Mouse (Mus musculus) heart, adult 2 months (tissue): Measurements from ENCODE around the gene Maff. TPM values are rescaled to one million over a fixed set of nuclear protein-coding genes. Genes with fewer than 3 reads are reported as not detected.
A peak's percentile ranks its signal among the peaks of the same experiment; 100 is the strongest.

Experiments used
- DNase-seq, 2 experiments: peaks; one replicate each; pipeline ENCODE4 v3.0.0; 2021
- H3K27ac ChIP-seq: fragments of 200-600 bp; 2 replicates; pipeline ENCODE4 v1.8.1; 2022
- H3K27me3 ChIP-seq: fragments of 200-500 bp; 2 replicates; pipeline ENCODE4 v1.6.1; 2012; ENCODE audit warnings: mild to moderate bottlenecking, low read length, inconsistent platforms, mixed read lengths; ENCODE audit not compliant: control insufficient read depth, insufficient read depth
- H3K36me3 ChIP-seq: fragments of 200-500 bp; 2 replicates; pipeline ENCODE4 v1.6.1; 2012; ENCODE audit warnings: low read length, inconsistent platforms; ENCODE audit not compliant: control insufficient read depth, insufficient read depth
- H3K4me1 ChIP-seq: fragments of 200-500 bp; 2 replicates; pipeline ENCODE4 v1.6.1; 2011; ENCODE audit warnings: low read length; ENCODE audit not compliant: control insufficient read depth, insufficient read depth
- H3K4me3 ChIP-seq: fragments of 200-600 bp; 2 replicates; pipeline ENCODE4 v1.8.1; 2022
- H3K79me2 ChIP-seq: fragments of 200-500 bp; replicated peaks from 2 replicates; pipeline ENCODE4 v1.6.1; 2012; ENCODE audit warnings: mild to moderate bottlenecking, inconsistent platforms, low read length, moderate library complexity, mixed read lengths; ENCODE audit not compliant: control insufficient read depth, insufficient read depth
- H3K9ac ChIP-seq: fragments of 200-500 bp; 2 replicates; pipeline ENCODE4 v1.6.1; 2012; ENCODE audit warnings: low read depth, mild to moderate bottlenecking, control low read depth, inconsistent platforms, low read length, mixed read lengths
- CTCF ChIP-seq: fragments of 200-600 bp; IDR thresholded peaks from 2 replicates; pipeline ENCODE4 v1.8.1; 2022; ENCODE audit warnings: antibody characterized with exemption, mild to moderate bottlenecking, moderate library complexity
- EP300 ChIP-seq: fragments of 200-500 bp; IDR thresholded peaks from 2 replicates; pipeline ENCODE4 v1.6.1; 2011; ENCODE audit warnings: low read depth, low read length, control low read depth; ENCODE audit not compliant: insufficient read depth
- POLR2A ChIP-seq: fragments of 200-500 bp; IDR thresholded peaks from 2 replicates; pipeline ENCODE4 v1.6.1; 2011; ENCODE audit warnings: mild to moderate bottlenecking, low read depth, low read length, control low read depth; ENCODE audit not compliant: insufficient read depth
- WGBS: fragments of 180-500 bp; shearing (Covaris S2); methylation state at CpG from one replicate; pipeline ENCODE4 v1.1.7; 2018; 5-methylcytosine and 5-hydroxymethylcytosine counted together
- intact Hi-C: fragments of 180-260 bp; cut with DNase I; formaldehyde crosslinking; loops from one replicate; pipeline ENCODE4 v1.15.1; 2025
- polyA plus RNA-seq: library from polyadenylated mRNA; depleted of rRNA; stranded (reverse); fragments of >200 nt; gene quantifications from 2 replicates; pipeline ENCODE4 v1.2.3, GENCODE M21; 2012
- total RNA-seq, 2 experiments: library from RNA; stranded (reverse); gene quantifications; 2 replicates each; pipeline ENCODE4 v1.2.3; 2021

The Maff gene
- total and polyA plus RNA-seq, 3 experiments: 4.3 to 13.7 (median 9.3) TPM

DNA sequence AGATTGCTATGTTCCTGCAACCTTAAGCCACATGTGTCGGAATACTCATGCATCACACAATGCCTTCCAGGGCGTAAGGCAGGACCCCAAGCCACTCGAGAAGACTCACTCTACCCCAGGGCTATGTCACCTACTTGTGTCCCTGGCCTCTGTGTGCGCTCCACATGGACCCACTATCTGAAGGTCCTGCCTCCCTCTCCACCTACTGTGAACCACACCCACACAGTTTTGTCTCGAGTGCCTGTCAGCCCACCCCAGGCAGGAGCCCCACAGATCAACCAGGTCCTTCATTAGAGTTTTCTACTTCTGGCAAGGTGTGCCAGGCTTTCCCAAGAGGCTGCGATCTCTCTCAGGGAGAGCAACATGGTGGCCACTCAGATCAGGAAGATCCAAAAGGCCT, 48.9 kb downstream of the Maff start:
- no peaks in the 10 kb centered on the region for H3K27me3 ChIP-seq
- DNase-seq: no peak
- peak overlapping the region; percentile 49 for H3K4me3 ChIP-seq
- peaks cover 6% of the 10 kb centered on the region; the same call in 1 of the 2 replicates for H3K36me3 ChIP-seq
- peak overlapping the region; percentile 34 for H3K9ac ChIP-seq
- TF ChIP-seq POLR2A (no peak), EP300 (no peak), CTCF (no peak)
- H3K4me1 ChIP-seq: peaks cover 53% of the 10 kb centered on the region
- H3K27ac ChIP-seq: peak overlapping the region; percentile 88
- H3K79me2 ChIP-seq: peaks cover 13% of the 10 kb centered on the region
- WGBS: 53% methylated on average over 6 of the region's 6 CpGs
- intact Hi-C loops: loop anchor here (5.0 kb wide), 1 partner anchor 68 kb away; the partner anchor contains the start of gene Pla2g6

DNA sequence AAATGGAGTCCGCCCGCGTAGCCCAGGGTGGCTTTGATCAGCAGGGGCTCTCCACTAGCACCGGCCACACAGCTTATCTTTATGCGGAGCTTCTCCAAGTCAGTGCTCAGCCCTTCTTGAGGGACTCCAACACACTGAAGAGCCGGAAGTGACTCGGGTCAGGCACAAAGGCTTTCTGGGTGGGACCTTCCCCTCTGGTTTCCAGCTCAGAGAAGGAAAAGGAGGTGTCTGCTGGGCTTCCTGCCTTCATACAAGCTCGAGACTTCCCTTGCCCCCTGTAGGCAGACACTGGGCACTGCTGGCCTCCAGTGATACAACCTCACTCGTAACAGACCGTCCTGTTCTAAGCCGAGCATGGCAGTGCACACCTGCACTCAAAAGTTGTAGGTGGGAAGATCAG, 50.3 kb downstream of the Maff start:
- Histone ChIP-seq H3K27me3 (no peaks in the 10 kb centered on the region), H3K4me1 (peaks cover 52% of the 10 kb centered on the region), H3K27ac (peak overlapping the region; percentile 88), H3K4me3 (peak overlapping the region; percentile 49), H3K36me3 (peaks cover 5% of the 10 kb centered on the region; the same call in 1 of the 2 replicates), H3K9ac (peak overlapping the region; percentile 67), H3K79me2 (peaks cover 13% of the 10 kb centered on the region)
- peak; percentile 97 for TF ChIP-seq POLR2A
- TF ChIP-seq CTCF: peak; percentile 92
- peak; percentile 90 for TF ChIP-seq EP300
- peak; percentile 72 to 80 for DNase-seq
- WGBS: 41% methylated on average over 11 of the region's 11 CpGs
- intact Hi-C loops: loop anchor here (2.0 to 5.0 kb wide), 2 partner anchors 16 to 69 kb away; partner anchors contain the start of gene Pla2g6

DNA sequence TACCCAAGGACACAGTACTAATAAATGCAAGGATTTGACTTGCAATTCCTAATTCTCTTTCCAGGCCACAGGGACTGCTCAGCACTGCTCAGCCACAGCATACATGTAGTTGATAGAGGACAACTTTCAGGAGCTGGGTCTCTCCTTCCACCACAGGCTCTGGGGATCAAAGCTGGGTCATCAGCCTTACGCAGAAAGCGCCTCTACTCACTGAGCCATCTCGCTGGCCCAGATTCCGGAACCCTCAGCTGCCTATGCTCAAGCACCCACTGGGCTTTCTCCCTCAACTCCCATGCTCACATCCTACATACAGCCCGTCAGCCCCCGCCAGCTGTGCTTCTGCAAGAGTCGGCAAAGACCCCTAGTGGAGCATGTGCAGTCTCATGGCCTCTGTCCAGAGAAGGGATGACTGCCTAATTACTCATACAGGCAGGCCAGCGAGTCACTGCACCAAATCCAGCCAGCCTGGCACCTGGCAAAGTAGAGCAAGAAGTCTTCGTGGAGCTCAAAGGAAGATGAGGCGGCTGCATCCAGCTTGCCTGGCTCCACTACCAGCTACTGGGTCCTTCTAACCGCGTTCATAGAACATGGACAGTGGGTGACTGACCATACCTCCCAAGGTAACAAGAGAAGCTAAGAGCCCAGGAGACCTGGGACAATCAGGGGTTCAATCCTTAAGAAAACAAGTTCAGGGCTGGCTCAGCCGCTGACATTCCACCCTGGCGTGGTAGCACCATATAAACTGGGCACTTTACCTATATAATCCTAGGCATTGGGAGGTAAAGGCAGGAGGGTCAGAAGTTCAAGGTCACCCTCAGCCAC, 53.0 kb downstream of the Maff start:
- TF ChIP-seq POLR2A (no peak), EP300 (no peak), CTCF (0 out of 2 replicates have a peak, but pooled peaks have one; percentile 3)
- no peak for DNase-seq
- WGBS: 55% methylated on average over 14 of the region's 14 CpGs
- no peaks in the 10 kb centered on the region; the same call in 1 of the 2 replicates for H3K36me3 ChIP-seq
- H3K79me2 ChIP-seq: peaks cover 12% of the 10 kb centered on the region
- H3K27ac ChIP-seq: peak overlapping the region; percentile 82
- intact Hi-C loops: loop anchor here (5.0 kb wide), 1 partner anchor 72 kb away; the partner anchor contains the start of gene Pla2g6
- peaks cover 38% of the 10 kb centered on the region for H3K4me1 ChIP-seq
- no peak overlapping the region; the same call in 1 of the 2 replicates for H3K9ac ChIP-seq
- H3K27me3 ChIP-seq: no peaks in the 10 kb centered on the region
- no peak overlapping the region for H3K4me3 ChIP-seq

DNA sequence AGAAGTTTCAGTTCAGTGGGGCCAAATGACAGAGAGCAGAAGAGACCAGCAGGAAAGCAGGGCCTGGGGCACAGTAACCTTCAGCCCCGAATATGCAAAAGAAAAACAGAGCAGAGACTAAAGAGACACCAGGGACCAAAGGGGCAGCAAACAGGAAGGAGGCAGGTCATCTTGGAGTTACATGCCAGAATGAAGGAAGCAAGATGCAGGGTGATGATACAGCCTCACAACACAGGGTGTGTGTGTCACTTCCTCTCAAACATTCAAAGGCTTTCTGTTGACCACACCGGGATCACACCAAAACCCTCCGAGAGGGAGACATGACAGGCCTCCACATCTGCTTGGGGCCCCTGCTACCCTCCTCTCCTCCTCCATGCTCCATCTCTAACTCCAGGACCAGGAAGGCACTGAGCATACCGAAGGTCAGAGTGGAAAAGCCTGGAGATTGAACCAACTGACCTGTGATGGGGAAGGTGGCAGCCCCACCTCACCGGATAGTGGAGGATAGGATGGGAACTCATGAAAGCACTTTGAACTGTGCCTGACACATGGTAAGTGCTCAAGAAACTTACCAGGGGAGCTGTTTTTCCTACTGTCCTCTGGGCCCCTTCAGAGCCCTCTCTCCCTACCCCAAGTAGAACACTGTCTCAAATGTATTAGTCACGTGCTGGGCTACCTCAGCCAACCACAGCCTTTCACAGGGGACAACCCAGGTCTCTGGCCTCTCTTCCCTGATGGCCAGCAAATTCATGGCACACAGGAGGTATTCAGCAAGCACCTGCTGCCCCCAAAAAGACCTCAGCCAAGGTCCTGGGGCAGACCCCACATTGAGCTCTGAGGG, 53.9 kb downstream of the Maff start:
- Histone ChIP-seq H3K9ac (peak overlapping the region; percentile 27), H3K36me3 (no peaks in the 10 kb centered on the region; the same call in 1 of the 2 replicates), H3K27me3 (no peaks in the 10 kb centered on the region), H3K4me3 (peak overlapping the region; percentile 1; the same call in 1 of the 2 replicates), H3K27ac (peak overlapping the region; percentile 82), H3K4me1 (peaks cover 30% of the 10 kb centered on the region), H3K79me2 (peaks cover 9% of the 10 kb centered on the region)
- 28% methylated on average over 6 of the region's 6 CpGs for WGBS
- TF ChIP-seq EP300: no peak
- 0 out of 2 replicates have a peak, but pooled peaks have one; percentile 32 for TF ChIP-seq POLR2A
- TF ChIP-seq CTCF: no peak
- DNase-seq: no peak
- intact Hi-C loops: no loop called here

DNA sequence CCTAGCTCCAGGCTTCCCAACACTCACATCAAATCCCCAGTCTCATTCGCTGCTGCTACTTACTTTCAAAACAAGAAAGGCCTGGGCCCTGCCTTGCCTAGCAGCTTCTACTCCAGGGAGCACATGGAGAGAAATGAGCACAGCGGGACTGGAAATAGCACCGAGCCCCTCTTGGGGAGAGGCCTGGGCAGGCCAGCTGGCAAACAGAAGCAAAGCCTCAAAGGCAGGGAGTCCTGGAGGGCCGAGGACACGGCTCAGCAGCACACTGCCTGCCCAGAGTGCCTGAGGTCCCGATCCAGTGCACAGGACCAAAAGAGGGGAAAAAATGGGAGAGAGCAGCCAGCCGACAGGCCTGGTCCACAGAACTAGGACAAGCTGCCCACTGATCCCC, 54.5 kb downstream of the Maff start:
- intact Hi-C loops: no loop called here

More for the DNA sequence above, 54.5 kb downstream of the Maff start:
- Histone ChIP-seq H3K4me3 (no peak overlapping the region; the same call in none of the 2 replicates), H3K79me2 (peaks cover 9% of the 10 kb centered on the region), H3K4me1 (peaks cover 30% of the 10 kb centered on the region), H3K9ac (peak overlapping the region; percentile 27), H3K27ac (peak overlapping the region; percentile 82), H3K27me3 (no peaks in the 10 kb centered on the region), H3K36me3 (no peaks in the 10 kb centered on the region; the same call in 1 of the 2 replicates)
- TF ChIP-seq EP300 (no peak), POLR2A (no peak), CTCF (no peak)
- peak in 1 of 2 experiments; percentile 72 for DNase-seq
- WGBS: 13% methylated on average over 7 of the region's 7 CpGs
